Comparison of ENCODE assay signal across 8 mouse cellular contexts in the genomic region with DNA sequence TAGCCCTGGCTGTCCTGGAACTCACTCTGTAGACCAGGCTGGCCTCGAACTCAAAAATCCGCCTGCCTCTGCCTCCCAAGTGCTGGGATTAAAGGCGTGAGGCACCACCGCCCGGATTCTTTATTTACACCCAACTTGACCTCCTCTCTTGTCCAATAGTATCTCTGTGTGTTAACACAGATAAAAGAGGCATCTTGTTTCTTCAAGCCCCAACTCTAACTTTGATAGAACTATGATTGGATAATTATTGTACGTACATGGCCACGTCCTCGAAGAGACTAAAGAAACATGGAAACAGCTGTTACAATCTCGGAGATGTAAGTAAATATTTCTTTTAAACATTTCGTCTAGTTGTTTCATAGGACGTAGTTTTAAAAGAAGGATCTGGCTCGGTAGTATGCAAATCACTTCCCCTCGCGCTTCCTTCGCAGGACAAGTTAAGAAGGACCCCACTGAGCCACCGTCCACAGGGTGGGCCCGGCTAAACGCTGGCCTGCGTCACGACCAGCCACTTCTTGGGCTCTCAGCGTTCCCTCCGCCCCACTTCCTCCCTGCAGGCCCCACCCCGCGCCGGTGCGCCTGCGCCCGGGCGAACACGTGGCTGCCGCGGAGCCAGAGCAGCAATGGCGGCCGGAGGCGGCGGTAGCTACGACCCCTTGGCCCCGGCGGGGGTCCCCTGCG. TPM values are rescaled to one million over a fixed set of nuclear protein-coding genes. Genes with fewer than 3 reads are reported as not detected.
DNase-seq lines count a peak whose midpoint lies in the region; ATAC-seq and TF ChIP-seq lines count a peak whose summit lies in the region.

Wdr43 (plus strand) TSS at position 258 of the 681 bp plus-strand sequence.

- peak; percentile 97 for DNase-seq in B cell, adult 2 months
- DNase-seq in brain, adult 2 months (ENCODE audit: low read depth, low spot score): peak; percentile 99
- peak; percentile 92 for DNase-seq in liver, adult 2 months (ENCODE audit: extremely low read depth, low read depth, low spot score)
- DNase-seq in splenic B cell, adult 2 months (ENCODE audit: low read depth, low spot score): peak; percentile 98

- TF ChIP-seq CTCF in liver, adult 2 months (IDR thresholded peaks at IDR 0.05; ENCODE audit: low read depth, low read length): no peak

- H3K27ac ChIP-seq in heart, embryonic 11.5 days (ENCODE audit: low read depth, low read length): peak within 1 kb of the TSS; percentile 74
- H3K27ac ChIP-seq in kidney, embryonic 16.5 days (ENCODE audit: low read length): peak within 1 kb of the TSS; percentile 44
- peak within 1 kb of the TSS; percentile 40 for H3K27ac ChIP-seq in liver, adult 2 months (replicated peaks; ENCODE audit: insufficient read depth, low read depth, low read length)

- peaks cover 21% of the 10 kb centered on the region for H3K79me2 ChIP-seq in liver, adult 2 months (ENCODE audit: control insufficient read depth, insufficient read depth, low read length)
- H3K79me2 ChIP-seq in myocyte (ENCODE audit: control insufficient read depth, insufficient read depth): peaks cover 48% of the 10 kb centered on the region

- peak within 1 kb of the TSS; percentile 84 for H3K4me2 ChIP-seq in heart, embryonic 11.5 days
- peak within 1 kb of the TSS; percentile 85 for H3K4me2 ChIP-seq in kidney, embryonic 16.5 days (replicated peaks; ENCODE audit: low read depth, low read length)
- peak within 1 kb of the TSS; percentile 85 for H3K4me2 ChIP-seq in myocyte (ENCODE audit: low read depth)

- ATAC-seq in erythroblast, adult 5-6 weeks (replicated peaks; ENCODE audit: low FRiP score, poor library complexity, severe bottlenecking): peak; percentile 96
- peak; percentile 99 for ATAC-seq in heart, embryonic 11.5 days (replicated peaks; ENCODE audit: insufficient number of reproducible peaks, low FRiP score, low TSS enrichment)
- ATAC-seq in kidney, embryonic 16.5 days (ENCODE audit: low FRiP score, low TSS enrichment): peak; percentile 100

- H3K36me3 ChIP-seq in heart, embryonic 11.5 days (ENCODE audit: control insufficient read depth, insufficient read depth, low read length): peaks cover 7% of the 10 kb centered on the region; the same call in 1 of the 2 replicates
- peaks cover 4% of the 10 kb centered on the region; the same call in 1 of the 2 replicates for H3K36me3 ChIP-seq in kidney, embryonic 16.5 days (ENCODE audit: insufficient read depth, low read length)
- peaks cover 1% of the 10 kb centered on the region; the same call in 1 of the 2 replicates for H3K36me3 ChIP-seq in liver, adult 2 months (ENCODE audit: control insufficient read depth, insufficient read depth, low read length)
- H3K36me3 ChIP-seq in myocyte (ENCODE audit: control insufficient read depth, insufficient read depth): peaks cover 9% of the 10 kb centered on the region
- H3K36me3 ChIP-seq in splenic B cell, adult 2 months (ENCODE audit: control insufficient read depth, insufficient read depth, low read length, poor library complexity, severe bottlenecking): no peaks in the 10 kb centered on the region

- WGBS in heart, embryonic 11.5 days (ENCODE audit: insufficient replicate concordance): 4% methylated on average over 40 of the region's 40 CpGs
- whole genome bisulfite sequencing in kidney, embryonic 16.5 days: 5% methylated on average over 40 of the region's 40 CpGs
- 4% methylated on average over 40 of the region's 40 CpGs for WGBS in liver, adult 2 months

- H3K4me3 ChIP-seq in heart, embryonic 11.5 days (ENCODE audit: low read depth, low read length): peak within 1 kb of the TSS; percentile 92
- H3K4me3 ChIP-seq in kidney, embryonic 16.5 days (ENCODE audit: low read length): peak within 1 kb of the TSS; percentile 93
- H3K4me3 ChIP-seq in liver, adult 2 months (ENCODE audit: insufficient read depth, low read depth, low read length): peak within 1 kb of the TSS; percentile 96
- peak within 1 kb of the TSS; percentile 92 for H3K4me3 ChIP-seq in myocyte

- H3K27me3 ChIP-seq in heart, embryonic 11.5 days (ENCODE audit: control insufficient read depth, insufficient read depth, low read length): no peaks in the 10 kb centered on the region
- no peaks in the 10 kb centered on the region for H3K27me3 ChIP-seq in kidney, embryonic 16.5 days (ENCODE audit: insufficient read depth, low read length)
- no peaks in the 10 kb centered on the region for H3K27me3 ChIP-seq in liver, adult 2 months (ENCODE audit: control insufficient read depth, insufficient read depth, low read length)
- no peaks in the 10 kb centered on the region for H3K27me3 ChIP-seq in myocyte (ENCODE audit: control insufficient read depth, insufficient read depth, insufficient read length)
- H3K27me3 ChIP-seq in splenic B cell, adult 2 months (ENCODE audit: control insufficient read depth, insufficient read depth, low read length, poor library complexity, severe bottlenecking): no peaks in the 10 kb centered on the region

- no peaks in the 10 kb centered on the region for H3K9me3 ChIP-seq in heart, embryonic 11.5 days (replicated peaks; ENCODE audit: control insufficient read depth, low read length)
- H3K9me3 ChIP-seq in kidney, embryonic 16.5 days (ENCODE audit: low read length): no peaks in the 10 kb centered on the region

- H3ac ChIP-seq in myocyte (ENCODE audit: control insufficient read depth, insufficient read length): peak within 1 kb of the TSS; percentile 47

- peaks cover 15% of the 10 kb centered on the region for H3K4me1 ChIP-seq in heart, embryonic 11.5 days (ENCODE audit: control insufficient read depth, insufficient read depth, low read length)
- peaks cover 18% of the 10 kb centered on the region for H3K4me1 ChIP-seq in kidney, embryonic 16.5 days (ENCODE audit: insufficient read depth, low read length)
- peaks cover 12% of the 10 kb centered on the region; the same call in 1 of the 2 replicates for H3K4me1 ChIP-seq in liver, adult 2 months (ENCODE audit: control insufficient read depth, insufficient read depth, low read length)

- H3K9ac ChIP-seq in heart, embryonic 11.5 days (ENCODE audit: low read depth, low read length): peak within 1 kb of the TSS; percentile 97
- peak within 1 kb of the TSS; percentile 97 for H3K9ac ChIP-seq in kidney, embryonic 16.5 days (replicated peaks; ENCODE audit: low read length)
- H3K9ac ChIP-seq in liver, adult 2 months (ENCODE audit: low read depth, low read length): peak within 1 kb of the TSS; percentile 93

- TF ChIP-seq POLR2A in liver, adult 2 months (IDR thresholded peaks at IDR 0.05; ENCODE audit: extremely low read depth, insufficient read depth, low read length): peak; percentile 82; the same call in 1 of the 2 replicates
- TF ChIP-seq POLR2A in myocyte (IDR thresholded peaks at IDR 0.05; ENCODE audit: insufficient read length, low read depth): peak; percentile 91

TF ChIP-seq in myocyte, 11 proteins besides CTCF, POLR2A, EP300 and RAD21:
- TF ChIP-seq MYOG (IDR thresholded peaks at IDR 0.05; ENCODE audit: control insufficient read depth in 1 of 3, insufficient read depth in 1 of 3, insufficient read length in 2 of 3, low read depth in 2 of 3) (peak in 1 of 3 experiments; percentile 23), USF1 (IDR thresholded peaks at IDR 0.05; ENCODE audit: low read depth) (peak; percentile 81), CEBPB (IDR thresholded peaks at IDR 0.05; ENCODE audit: insufficient read depth, poor library complexity, severe bottlenecking) (no peak), E2F4 (IDR thresholded peaks at IDR 0.05; ENCODE audit: insufficient read depth) (no peak), MAX (IDR thresholded peaks at IDR 0.05; ENCODE audit: low read depth) (peak; percentile 53), MYOD1 (IDR thresholded peaks at IDR 0.05; ENCODE audit: control insufficient read depth in 1 of 3, insufficient read length in 2 of 3, low read depth in 2 of 3) (peak in 1 of 3 experiments; percentile 2), REST (IDR thresholded peaks at IDR 0.05; ENCODE audit: insufficient read depth, insufficient read length) (no peak), POLR2AphosphoS2 (IDR thresholded peaks at IDR 0.05; ENCODE audit: insufficient read length, low read depth) (peak; percentile 82)

RNA-seq across cellular contexts. Expression of gene Wdr43, which starts in this region (rescaled TPM):
- total RNA-seq in erythroblast, adult 5-6 weeks (2015; ENCODE audit: low replicate concordance): 21.1 and 25.2 TPM in 2 replicates
- total RNA-seq in erythroblast, adult 5-6 weeks (2017; ENCODE audit: low replicate concordance): 37.4 and 48.2 TPM in 2 replicates
- polyA plus RNA-seq in heart, embryonic 11.5 days (2014; fragmentation: Nextera tagmentation; extraction: Ambion mirVana): 54.4 and 60.0 TPM in 2 replicates
- 89.5 and 92.1 TPM in 2 replicates for polyA plus RNA-seq in kidney, embryonic 16.5 days (2015; fragmentation: Nextera tagmentation; extraction: Ambion mirVana)
- total RNA-seq in liver, adult 2 months (2014; rRNA removed): 19.5 and 20.3 TPM in 2 replicates
- polyA plus RNA-seq in liver, adult 2 months (2012; rRNA removed): 3.2 and 4.8 TPM in 2 replicates
- polyA plus RNA-seq in myocyte (2012; fragmentation: generic; extraction: Trizol): 24.1 TPM

Comparison
In these comparisons a context has a peak if more than half of its experiments do, and no peak if none do; other contexts are left out.
1. Peak in every context shown above with its lines: DNase-seq, ATAC-seq, H3K4me3 ChIP-seq and H3K27ac ChIP-seq.